Mouse (Mus musculus) lung, postnatal 0 days (tissue): ENCODE data around the gene Dyx1c1. TPM values are rescaled to one million over a fixed set of nuclear protein-coding genes. Genes with fewer than 3 reads are reported as not detected.
A peak's percentile ranks its signal among the peaks of the same experiment; 100 is the strongest.

ENCODE experiments used
- ATAC-seq: fragments of 200-750 bp; cut with Nextera tagmentation; 2 replicates; pipeline ENCODE4 v1.8.0; 2017; ENCODE audit warnings: moderate library complexity
- DNase-seq: peaks from one replicate; pipeline ENCODE4 v3.0.0-alpha.2; 2016; ENCODE audit warnings: low spot score
- H3K27ac ChIP-seq: fragments of 300-500 bp; sonication (generic); 2 replicates; pipeline ENCODE4 v1.5.1; 2014; ENCODE audit warnings: antibody characterized with exemption, mild to moderate bottlenecking, low read length, mixed read lengths
- H3K27me3 ChIP-seq: fragments of 300-500 bp; sonication (generic); replicated peaks from 2 replicates; pipeline ENCODE4 v1.6.1; 2014; ENCODE audit warnings: low read length, mixed read lengths; ENCODE audit not compliant: insufficient read depth
- H3K36me3 ChIP-seq: fragments of 300-500 bp; sonication (generic); 2 replicates; pipeline ENCODE4 v1.6.1; 2014; ENCODE audit warnings: low read length, mixed read lengths; ENCODE audit not compliant: insufficient read depth
- H3K4me1 ChIP-seq: fragments of 300-500 bp; sonication (generic); 2 replicates; pipeline ENCODE4 v1.6.1; 2014; ENCODE audit warnings: antibody characterized with exemption, low read depth, low read length, mixed read lengths; ENCODE audit not compliant: insufficient read depth
- H3K4me2 ChIP-seq: fragments of 300-500 bp; sonication (generic); replicated peaks from 2 replicates; pipeline ENCODE4 v1.6.1; 2014; ENCODE audit warnings: low read depth, mild to moderate bottlenecking, low read length, moderate library complexity, mixed read lengths
- H3K4me3 ChIP-seq: fragments of 300-500 bp; sonication (generic); 2 replicates; pipeline ENCODE4 v1.5.1; 2014; ENCODE audit warnings: low read depth, low read length
- H3K9ac ChIP-seq: fragments of 300-500 bp; sonication (generic); replicated peaks from 2 replicates; pipeline ENCODE4 v1.6.1; 2014; ENCODE audit warnings: low read depth, mild to moderate bottlenecking
- H3K9me3 ChIP-seq: fragments of 300-500 bp; sonication (generic); 2 replicates; pipeline ENCODE4 v1.6.1; 2016; ENCODE audit warnings: low read length, mixed read lengths
- CTCF ChIP-seq: IDR thresholded peaks from 2 replicates; pipeline ENCODE4 v1.5.1; 2016; ENCODE audit warnings: antibody characterized with exemption, mild to moderate bottlenecking
- EP300 ChIP-seq: IDR thresholded peaks from 2 replicates; pipeline ENCODE4 v1.6.1; 2016; ENCODE audit warnings: antibody characterized with exemption, mild to moderate bottlenecking, control low read depth
- WGBS: fragments of 180-500 bp; shearing (Covaris S2); extraction: QIAGEN DNeasy Blood & Tissue Kit; methylation state at CpG from one replicate; pipeline ENCODE4 v1.1.7; 2014; 5-methylcytosine and 5-hydroxymethylcytosine counted together
- polyA plus RNA-seq: library from polyadenylated mRNA; unstranded; fragments of >200 nt; fragmentation: Nextera tagmentation; extraction: Ambion mirVana; gene quantifications from 2 replicates; pipeline ENCODE4 v1.2.1, GENCODE M21; 2015

Dyx1c1 gene
- polyA plus RNA-seq, 1 experiment from 2014 or later: 2.4 TPM

DNA sequence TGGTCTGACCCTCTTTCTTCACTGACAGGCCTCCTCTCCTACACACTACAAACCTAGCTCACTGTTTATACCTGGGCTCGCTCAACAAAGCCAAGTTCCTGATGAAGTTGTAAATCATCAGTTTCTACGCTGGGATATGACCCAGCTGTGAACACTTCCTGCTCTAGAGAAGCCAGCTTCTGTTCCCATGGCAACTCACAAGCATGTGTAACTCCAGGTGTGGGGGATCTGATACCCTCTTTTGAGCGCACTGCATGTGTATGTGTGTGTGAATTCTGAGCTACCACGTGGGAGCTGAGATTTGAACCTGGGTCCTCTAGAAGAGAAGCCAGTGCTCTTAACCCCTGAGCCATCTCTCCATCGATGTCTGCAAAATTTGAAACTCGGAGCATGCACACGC lies 9.0 kb upstream of the Dyx1c1 start:
- Histone ChIP-seq H3K9ac (no peak overlapping the region), H3K4me2 (no peak overlapping the region), H3K27ac (no peak overlapping the region), H3K36me3 (no peaks in the 10 kb centered on the region), H3K4me3 (no peak overlapping the region), H3K4me1 (no peaks in the 10 kb centered on the region), H3K9me3 (no peaks in the 10 kb centered on the region), H3K27me3 (no peaks in the 10 kb centered on the region)
- ATAC-seq (no peak), DNase-seq (no peak)
- 70% methylated on average over 7 of the region's 7 CpGs for WGBS
- TF ChIP-seq CTCF (no peak), EP300 (no peak)

DNA sequence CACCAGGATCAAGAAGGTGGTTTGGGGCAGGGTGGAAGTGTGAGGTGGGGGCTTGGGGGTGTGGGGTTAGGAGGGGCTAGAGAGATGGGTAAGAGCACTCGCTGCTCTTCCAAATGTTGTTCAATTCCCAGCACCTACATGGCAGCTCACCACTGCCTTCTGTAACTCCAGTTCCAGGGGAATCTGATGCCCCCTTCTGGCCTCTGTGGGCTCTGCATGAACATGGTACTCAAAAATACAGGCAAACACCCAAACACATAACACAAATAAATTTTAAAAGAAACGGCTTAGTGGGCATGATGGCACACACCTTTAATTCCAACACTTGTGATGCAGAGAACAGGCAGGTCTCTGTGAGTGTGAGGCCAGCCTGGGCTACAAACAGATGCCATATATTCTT lies 3.8 kb upstream of the Dyx1c1 start:
- Histone ChIP-seq H3K9ac (no peak overlapping the region), H3K4me2 (no peak overlapping the region), H3K27me3 (no peaks in the 10 kb centered on the region), H3K9me3 (no peaks in the 10 kb centered on the region), H3K4me1 (peaks cover 4% of the 10 kb centered on the region; the same call in 1 of the 2 replicates), H3K4me3 (no peak overlapping the region), H3K27ac (no peak overlapping the region), H3K36me3 (no peaks in the 10 kb centered on the region)
- ATAC-seq (no peak), DNase-seq (peak; percentile 29)
- 52% methylated on average over 2 of the region's 2 CpGs for WGBS
- no peak for TF ChIP-seq EP300
- TF ChIP-seq CTCF: peak; percentile 61

DNA sequence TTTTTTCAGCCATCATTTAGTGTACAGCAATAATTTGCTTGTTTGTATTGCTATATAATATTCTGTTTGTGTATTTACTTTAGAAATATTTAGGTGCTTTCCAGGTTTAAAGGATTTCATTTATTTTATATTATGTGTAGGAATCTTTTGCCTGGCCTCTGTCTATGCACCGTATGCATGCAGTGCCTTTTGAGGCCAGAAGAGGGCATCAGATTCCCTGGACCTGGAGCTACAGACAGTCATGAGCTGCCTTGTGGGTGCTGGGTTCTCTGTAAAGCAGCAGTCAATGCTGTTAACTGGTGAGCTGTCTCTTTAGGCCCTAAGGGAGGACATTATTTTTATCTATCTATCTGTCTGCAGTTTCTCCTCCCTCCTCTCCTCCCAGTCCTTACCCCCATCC lies 3.0 kb upstream of the Dyx1c1 start:
- Histone ChIP-seq H3K9ac (no peak overlapping the region), H3K27me3 (no peaks in the 10 kb centered on the region), H3K4me2 (no peak overlapping the region), H3K27ac (no peak overlapping the region), H3K4me3 (no peak overlapping the region), H3K9me3 (no peaks in the 10 kb centered on the region), H3K36me3 (no peaks in the 10 kb centered on the region), H3K4me1 (peaks cover 4% of the 10 kb centered on the region; the same call in 1 of the 2 replicates)
- WGBS: 4% methylated on average over 1 of the region's 1 CpGs
- TF ChIP-seq CTCF (peak; percentile 79), EP300 (no peak)
- ATAC-seq: no peak
- DNase-seq: peak; percentile 53

DNA sequence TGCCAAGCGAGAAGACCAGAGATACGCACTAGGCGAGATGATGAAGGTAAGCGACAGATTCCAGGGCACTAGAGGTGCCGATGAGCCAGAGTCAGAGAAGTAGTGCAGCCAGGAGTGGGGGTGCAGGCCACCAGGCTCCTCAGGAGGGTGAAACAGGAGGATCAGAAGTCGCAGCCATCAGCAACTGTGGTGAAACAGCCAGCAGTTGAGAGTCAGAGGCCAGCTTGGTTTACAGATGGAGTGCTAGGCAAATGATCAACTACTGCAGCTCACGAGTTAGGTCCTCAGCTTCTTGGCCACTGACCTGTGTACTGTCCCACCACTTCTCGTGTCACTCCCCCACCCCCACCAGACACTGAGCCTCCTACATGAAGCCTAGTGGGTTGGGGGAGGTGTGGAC lies 2.8 kb downstream of the Dyx1c1 start:
- Histone ChIP-seq H3K9ac (no peak overlapping the region), H3K4me2 (no peak overlapping the region), H3K4me3 (no peak overlapping the region), H3K36me3 (no peaks in the 10 kb centered on the region), H3K27me3 (no peaks in the 10 kb centered on the region), H3K27ac (no peak overlapping the region), H3K4me1 (peaks cover 4% of the 10 kb centered on the region; the same call in 1 of the 2 replicates), H3K9me3 (no peaks in the 10 kb centered on the region)
- WGBS: 66% methylated on average over 8 of the region's 8 CpGs
- TF ChIP-seq EP300 (no peak), CTCF (no peak)
- no peak for DNase-seq
- no peak for ATAC-seq

DNA sequence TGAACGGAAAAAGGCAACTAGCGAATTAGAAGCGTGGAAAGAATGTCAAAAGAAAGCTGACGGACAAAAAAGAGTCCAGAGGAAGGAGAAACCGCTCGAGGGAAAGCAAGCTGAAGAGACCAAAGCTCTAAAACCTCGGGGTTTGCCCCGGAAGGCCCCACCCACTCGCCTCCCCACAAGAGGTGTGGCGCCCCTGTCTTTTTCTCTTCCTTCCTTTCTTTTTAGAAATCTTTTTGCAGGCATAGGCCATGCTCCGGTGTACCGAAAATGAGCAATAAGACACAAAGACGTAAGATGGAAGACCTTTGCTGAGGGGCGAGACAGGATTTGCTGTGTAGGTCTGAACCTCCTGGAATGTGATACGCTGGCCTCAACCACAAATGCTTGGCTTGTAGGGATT lies 3.4 kb downstream of the Dyx1c1 start:
- TF ChIP-seq CTCF: no peak
- TF ChIP-seq EP300: no peak
- peaks cover 4% of the 10 kb centered on the region; the same call in 1 of the 2 replicates for H3K4me1 ChIP-seq
- no peak overlapping the region for H3K4me2 ChIP-seq
- H3K27me3 ChIP-seq: no peaks in the 10 kb centered on the region
- no peaks in the 10 kb centered on the region for H3K9me3 ChIP-seq
- 70% methylated on average over 15 of the region's 15 CpGs for WGBS
- no peak for DNase-seq
- no peak overlapping the region for H3K27ac ChIP-seq
- no peak overlapping the region for H3K4me3 ChIP-seq
- H3K9ac ChIP-seq: no peak overlapping the region
- ATAC-seq: no peak
- H3K36me3 ChIP-seq: no peaks in the 10 kb centered on the region

DNA sequence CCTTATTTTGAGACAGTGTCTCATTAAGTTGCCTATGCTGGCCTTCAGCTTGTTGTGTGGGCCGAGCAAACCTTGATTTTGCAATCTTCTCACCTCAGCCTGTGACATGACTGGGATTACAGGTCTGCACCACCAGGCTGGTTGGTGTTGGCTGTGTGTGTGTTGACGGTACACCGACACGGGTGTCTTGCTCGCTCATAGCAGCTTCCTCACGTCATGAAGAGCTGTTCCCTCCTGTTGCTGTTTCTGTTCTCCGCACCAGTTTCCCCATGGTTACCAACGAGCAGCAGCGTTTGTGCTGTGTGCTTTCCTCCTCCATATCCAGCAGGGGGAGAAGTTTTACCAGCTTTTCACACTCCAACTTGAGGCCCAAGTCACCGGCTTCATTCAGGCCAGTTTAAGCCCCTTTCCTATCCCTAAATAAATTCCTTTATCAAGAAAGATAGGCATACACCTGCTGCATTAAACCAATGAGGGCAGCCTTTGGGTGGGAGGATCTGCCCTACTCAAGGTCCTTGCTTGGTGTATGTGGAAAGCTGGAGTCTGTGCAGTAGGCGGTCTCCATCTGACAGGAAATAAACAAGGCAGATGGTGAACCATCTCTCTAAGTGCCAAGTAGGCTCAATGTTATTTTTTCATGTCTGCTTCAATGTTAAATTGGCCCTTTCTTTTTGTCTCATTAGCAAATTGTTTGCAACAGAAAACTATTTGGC lies 9.9 kb downstream of the Dyx1c1 start:
- no peaks in the 10 kb centered on the region for H3K36me3 ChIP-seq
- DNase-seq (peak; percentile 92), ATAC-seq (peak; percentile 84)
- H3K27ac ChIP-seq: no peak overlapping the region
- 0 out of 2 replicates have a peak overlapping the region, but pooled peaks have one; percentile 20 for H3K4me2 ChIP-seq
- 24% methylated on average over 11 of the region's 11 CpGs for WGBS
- no peak overlapping the region for H3K4me3 ChIP-seq
- H3K4me1 ChIP-seq: no peaks in the 10 kb centered on the region
- TF ChIP-seq CTCF (peak; percentile 87), EP300 (no peak)
- no peaks in the 10 kb centered on the region for H3K27me3 ChIP-seq
- H3K9me3 ChIP-seq: no peaks in the 10 kb centered on the region
- no peak overlapping the region for H3K9ac ChIP-seq
